Mouse (Mus musculus) T-helper 17 cell (primary cell): ENCODE measurements around the gene Nsun2.

ENCODE experiments used
- in situ Hi-C, 2 experiments: fragments of 300-600 bp; cut with MboI, MseI; formaldehyde crosslinking; loops; 1 replicate in 1 of 2; 2 replicates in 1 of 2; pipeline ENCODE4 v1.15.1; 2025; ENCODE audit warnings: high pct_unique_total_duplicates in 2 of 2

The Nsun2 gene

GRCm38 (mm10) chr13:69533405-69534333, at the start of gene Nsun2:
Nsun2 (plus strand) TSS chr13:69533746.
- in situ Hi-C loops = loop anchor here (10.0 kb wide), 2 partner anchors 281 to 1719 kb away; partner anchors contain the start of gene Zfp273 (in 1 of the 2)

DNA sequence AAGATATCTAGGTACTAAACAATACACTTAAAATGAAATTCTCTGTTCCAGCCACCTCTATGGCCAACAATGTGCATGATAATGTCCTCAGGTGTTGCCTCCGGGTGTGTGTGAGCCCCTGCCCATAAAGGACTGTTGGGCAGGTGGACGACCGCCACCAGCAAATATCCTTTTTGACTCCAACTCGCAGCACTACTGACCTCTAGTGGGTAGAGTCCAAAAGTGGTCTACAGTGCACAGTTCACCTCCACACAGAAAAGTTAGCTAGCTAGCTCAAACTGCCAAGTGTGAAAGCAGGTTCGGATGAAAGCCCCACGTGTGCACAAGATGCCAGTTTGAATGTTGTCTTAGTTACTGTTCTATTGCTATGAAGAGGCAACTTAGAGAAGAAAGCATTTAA, 48.2 kb upstream of the Nsun2 start:
- in situ Hi-C loops = no loop called here

GRCm38 (mm10) chr13:69485833-69486232, 47.7 kb upstream of the Nsun2 start:
- in situ Hi-C loops = no loop called here

GRCm38 (mm10) chr13:69487108-69487507, 46.4 kb upstream of the Nsun2 start:
- in situ Hi-C loops = no loop called here

DNA sequence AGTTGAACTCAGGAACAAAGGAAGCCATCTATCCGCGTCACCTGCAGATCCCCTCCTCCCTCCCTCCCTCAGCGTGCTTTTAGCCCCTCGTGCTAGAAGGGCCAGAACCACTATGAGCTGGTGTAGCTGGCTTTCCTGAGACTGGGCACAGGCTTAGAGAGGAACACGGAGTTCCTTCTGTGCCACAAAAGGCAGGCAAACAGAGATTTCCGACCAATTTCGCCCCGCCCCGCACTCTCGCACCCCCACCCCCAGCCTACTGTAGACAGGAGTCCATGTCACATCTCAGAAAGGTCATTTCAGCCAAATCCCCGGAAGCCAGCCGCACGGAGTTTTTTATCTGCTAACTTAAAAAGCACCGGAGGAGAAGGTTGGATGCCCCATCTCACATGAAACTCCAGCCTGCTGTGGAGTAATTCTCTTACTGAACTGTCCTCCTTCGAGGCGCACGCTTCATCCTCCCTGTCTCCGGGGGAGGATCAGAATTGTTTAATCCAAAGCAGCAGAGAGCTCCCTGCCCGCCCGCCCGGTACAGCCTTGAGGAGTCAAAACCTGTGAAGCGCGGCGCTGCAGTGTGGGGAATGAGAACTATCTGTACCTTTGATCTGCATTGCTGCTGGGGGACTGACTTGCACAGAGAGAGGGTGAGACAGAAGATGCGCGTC, 45.8 kb upstream of the Nsun2 start:
- in situ Hi-C loops = no loop called here

GRCm38 (mm10) chr13:69488565-69489255, 44.8 kb upstream of the Nsun2 start:
- in situ Hi-C loops = no loop called here

DNA sequence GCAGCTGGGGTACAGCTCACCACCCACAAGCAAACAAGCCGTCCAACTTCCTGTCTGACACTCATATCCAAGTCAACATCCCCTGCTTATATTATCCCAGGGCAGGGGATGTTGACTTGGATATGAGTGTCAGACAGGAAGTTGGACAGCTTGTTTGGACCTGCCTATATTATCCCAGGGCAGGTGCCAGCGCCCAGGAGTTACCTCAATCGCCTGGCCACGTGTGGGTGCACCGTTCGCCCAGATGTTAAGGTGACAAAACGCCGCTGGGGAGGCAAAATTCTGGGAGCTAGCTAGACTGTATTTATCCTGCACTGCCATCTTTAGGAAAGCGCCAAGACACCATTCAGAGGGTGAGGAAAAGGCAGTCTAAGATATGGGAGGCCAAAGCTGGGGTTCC, 43.8 kb upstream of the Nsun2 start:
- in situ Hi-C loops = no loop called here

GRCm38 (mm10) chr13:69492876-69493463, 40.6 kb upstream of the Nsun2 start:
- in situ Hi-C loops = no loop called here

- in situ Hi-C loops = no loop called here
Measured at GRCm38 (mm10) chr13:69498276-69498675, 35.3 kb upstream of the Nsun2 start.

- in situ Hi-C loops = loop anchor here (10.0 to 25.0 kb wide), 3 partner anchors 915 to 1977 kb away; partner anchors contain the start of genes 1700001L19Rik (in 1 of the 2), Fastkd3 (in 1 of the 2), Gm26965 (in 1 of the 2) and Mtrr (in 1 of the 2)
Measured at GRCm38 (mm10) chr13:69502157-69502750, 31.3 kb upstream of the Nsun2 start.

- in situ Hi-C loops = loop anchor here (10.0 to 25.0 kb wide), 3 partner anchors 916 to 1978 kb away; partner anchors contain the start of genes 1700001L19Rik (in 1 of the 2), Fastkd3 (in 1 of the 2), Gm26965 (in 1 of the 2) and Mtrr (in 1 of the 2)
Measured at GRCm38 (mm10) chr13:69502863-69503262, 30.7 kb upstream of the Nsun2 start.

DNA sequence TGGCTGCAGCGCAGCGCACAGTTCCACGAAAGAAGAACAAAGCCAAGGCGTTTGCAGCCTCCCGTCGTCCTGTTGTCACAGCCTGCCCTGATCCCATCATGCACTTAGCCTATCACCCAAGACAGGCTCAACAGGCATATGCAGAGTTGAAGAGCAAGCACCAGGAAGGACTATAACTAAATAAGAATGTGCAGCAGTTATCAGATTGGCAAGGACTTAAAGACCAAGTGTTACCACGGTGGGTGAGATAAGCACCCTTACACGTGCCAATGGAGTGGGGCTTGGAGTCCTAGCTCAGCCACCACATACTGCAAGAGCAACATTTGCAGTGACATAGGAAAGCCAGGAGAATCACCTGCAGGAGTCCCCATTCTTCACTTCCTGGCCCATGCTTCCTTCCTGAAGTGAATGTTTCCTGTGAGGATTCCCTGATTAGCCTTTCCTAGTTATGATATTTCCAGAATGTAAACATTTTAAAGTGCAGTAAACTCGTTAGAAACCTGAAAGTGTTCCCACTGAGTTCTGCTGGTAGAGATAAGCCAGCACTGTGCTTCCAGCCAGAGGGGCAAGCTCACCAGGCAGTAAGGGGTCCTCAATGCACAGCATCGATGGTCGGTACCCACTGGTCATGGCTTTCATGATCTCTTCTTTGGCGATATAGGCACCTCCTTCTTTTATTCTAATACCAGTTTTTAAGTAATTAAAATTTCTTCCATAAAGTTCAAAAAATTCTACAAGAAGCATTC, 27.0 kb upstream of the Nsun2 start:
- in situ Hi-C loops = loop anchor here (5.0 to 25.0 kb wide), 4 partner anchors 46 to 1982 kb away; partner anchors contain the start of genes 1700001L19Rik (in 1 of the 2), Fastkd3 (in 1 of the 2), Gm26965 (in 1 of the 2) and Mtrr (in 1 of the 2)

- in situ Hi-C loops = loop anchor here (5.0 to 25.0 kb wide), 4 partner anchors 45 to 1983 kb away; partner anchors contain the start of genes 1700001L19Rik (in 1 of the 2), Fastkd3 (in 1 of the 2), Gm26965 (in 1 of the 2) and Mtrr (in 1 of the 2)
Measured at GRCm38 (mm10) chr13:69507666-69508065, 25.9 kb upstream of the Nsun2 start.

DNA sequence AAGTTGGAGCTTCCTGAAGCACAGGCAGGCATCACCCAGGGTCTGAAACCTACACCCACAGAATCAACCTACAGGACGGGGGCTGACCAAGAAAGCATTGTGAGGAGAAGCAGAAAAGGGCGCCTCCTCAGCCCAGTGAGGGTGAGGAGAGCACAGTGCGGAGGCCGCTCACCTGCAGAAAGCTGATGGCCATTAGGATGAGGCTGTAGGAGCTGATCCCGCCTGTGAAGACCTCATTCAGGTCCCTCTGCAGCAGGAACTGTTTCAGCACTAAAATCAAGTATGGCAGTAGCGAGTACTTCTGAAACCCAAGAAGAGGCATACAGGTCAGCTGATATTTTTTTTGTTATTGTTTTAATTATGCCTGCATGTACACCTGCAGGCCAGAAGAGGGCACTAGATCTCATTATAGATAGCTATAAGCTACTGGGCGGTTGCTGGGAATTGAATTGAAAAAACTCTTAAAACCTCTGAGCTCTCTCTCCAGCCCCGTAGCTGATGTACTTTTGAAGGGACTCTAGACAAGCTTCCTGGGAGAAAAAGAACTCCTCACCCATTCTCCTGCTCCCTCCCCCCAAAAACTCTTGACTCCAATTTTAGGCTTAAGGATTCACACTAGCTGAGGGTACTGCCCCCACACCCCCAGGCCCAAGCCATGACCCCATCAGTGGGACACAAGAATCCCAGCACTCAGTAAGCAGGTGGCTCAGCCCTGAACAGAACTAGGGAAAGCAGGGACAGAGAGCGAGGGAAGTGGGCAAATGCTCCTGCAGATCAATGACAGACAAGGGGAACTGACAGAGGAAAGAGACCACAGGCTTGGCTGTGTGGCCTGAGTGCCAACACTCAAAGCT, 23.9 kb upstream of the Nsun2 start:
- in situ Hi-C loops = loop anchor here (5.0 to 25.0 kb wide), 6 partner anchors 43 to 1985 kb away; partner anchors contain the start of genes Fastkd3 (in 2 of the 2), Mtrr (in 2 of the 2), 1700001L19Rik (in 1 of the 2) and Gm26965 (in 1 of the 2)

DNA sequence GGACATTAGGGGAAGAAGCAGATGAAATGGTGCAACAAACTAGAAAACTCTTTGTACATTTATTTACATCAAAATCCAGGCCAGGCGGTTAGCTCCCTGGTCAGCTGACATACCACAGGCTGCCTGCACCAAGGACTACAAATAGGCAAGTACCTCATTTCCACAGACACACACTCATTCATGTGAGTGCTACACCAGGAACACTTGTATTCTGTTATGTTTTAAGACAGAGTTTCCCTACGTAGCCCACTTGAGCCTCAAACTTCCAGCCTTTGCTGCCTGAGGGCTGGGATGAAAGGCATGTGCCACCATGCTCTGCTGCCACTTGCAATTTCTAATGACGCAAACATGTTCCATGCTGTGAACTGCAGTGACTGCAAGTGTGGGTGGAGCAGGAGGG, 18.5 kb upstream of the Nsun2 start:
- in situ Hi-C loops = loop anchor here (10.0 to 25.0 kb wide), 4 partner anchors 140 to 1097 kb away; partner anchors contain the start of genes Fastkd3 (in 2 of the 2), Mtrr (in 2 of the 2) and 1700001L19Rik (in 1 of the 2)

DNA sequence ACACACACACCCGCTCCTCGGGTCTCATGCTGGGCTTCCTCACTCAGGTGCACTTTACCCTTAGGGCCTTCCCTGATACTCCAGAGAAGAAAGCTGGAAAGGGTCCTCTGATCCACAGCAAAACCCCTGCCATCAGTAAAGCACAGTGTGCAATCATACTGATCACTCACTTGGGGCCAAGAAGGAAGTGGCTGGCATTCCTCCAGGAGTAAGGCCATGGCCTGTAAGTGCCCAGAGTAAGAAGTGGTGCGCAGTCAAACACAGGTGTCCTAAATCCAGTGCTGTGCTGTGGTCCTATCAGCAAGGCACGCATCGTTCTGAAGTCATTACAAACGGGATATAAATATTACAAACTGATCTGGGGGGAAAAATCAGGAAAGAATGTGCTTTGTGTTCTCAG, 16.1 kb upstream of the Nsun2 start:
- in situ Hi-C loops = loop anchor here (10.0 to 25.0 kb wide), 4 partner anchors 137 to 1095 kb away; partner anchors contain the start of genes Fastkd3 (in 2 of the 2), Mtrr (in 2 of the 2) and 1700001L19Rik (in 1 of the 2)

GRCm38 (mm10) chr13:69519137-69519536, 14.4 kb upstream of the Nsun2 start:
- in situ Hi-C loops = loop anchor here (10.0 to 25.0 kb wide), 4 partner anchors 136 to 1093 kb away; partner anchors contain the start of genes Fastkd3 (in 2 of the 2), Mtrr (in 2 of the 2) and 1700001L19Rik (in 1 of the 2)
